Mouse (Mus musculus) olfactory bulb, adult 2 months (tissue): Measurements from ENCODE around the gene Mvd. TPM values are rescaled to one million over a fixed set of nuclear protein-coding genes. Genes with fewer than 3 reads are reported as not detected.

ENCODE experiments used
- H3K27ac ChIP-seq: fragments of 200-500 bp; 2 replicates; pipeline ENCODE4 v1.5.1; 2012; ENCODE audit warnings: low read depth, low read length; ENCODE audit not compliant: insufficient read depth
- H3K4me1 ChIP-seq: fragments of 200-500 bp; 2 replicates; pipeline ENCODE4 v1.6.1; 2012; ENCODE audit warnings: low read length; ENCODE audit not compliant: control insufficient read depth, insufficient read depth
- H3K4me3 ChIP-seq: fragments of 200-500 bp; 2 replicates; pipeline ENCODE4 v1.5.1; 2012; ENCODE audit warnings: mild to moderate bottlenecking, low read depth, low read length, moderate library complexity; ENCODE audit not compliant: insufficient read depth
- CTCF ChIP-seq: fragments of 200-500 bp; IDR thresholded peaks from 2 replicates; pipeline ENCODE4 v1.5.1; 2012; ENCODE audit warnings: low read depth, mild to moderate bottlenecking, low read length, moderate library complexity; ENCODE audit not compliant: insufficient read depth
- POLR2A ChIP-seq: fragments of 200-500 bp; IDR thresholded peaks from 2 replicates; pipeline ENCODE4 v1.6.1; 2012; ENCODE audit warnings: mild to moderate bottlenecking, low read depth, low read length, moderate library complexity; ENCODE audit not compliant: insufficient read depth
- WGBS: fragments of 180-500 bp; shearing (Covaris S2); methylation state at CpG from one replicate; pipeline ENCODE4 v1.1.7; 2018; 5-methylcytosine and 5-hydroxymethylcytosine counted together
- polyA plus RNA-seq: library from polyadenylated mRNA; stranded (reverse); fragments of >200 nt; gene quantifications from 2 replicates; pipeline ENCODE4 v1.2.4, GENCODE M21; 2012; ENCODE audit warnings: low replicate concordance; ENCODE audit not compliant: missing spikeins, insufficient read depth, insufficient read length

Mvd gene
- polyA plus RNA-seq, 1 experiment: not detected

DNA sequence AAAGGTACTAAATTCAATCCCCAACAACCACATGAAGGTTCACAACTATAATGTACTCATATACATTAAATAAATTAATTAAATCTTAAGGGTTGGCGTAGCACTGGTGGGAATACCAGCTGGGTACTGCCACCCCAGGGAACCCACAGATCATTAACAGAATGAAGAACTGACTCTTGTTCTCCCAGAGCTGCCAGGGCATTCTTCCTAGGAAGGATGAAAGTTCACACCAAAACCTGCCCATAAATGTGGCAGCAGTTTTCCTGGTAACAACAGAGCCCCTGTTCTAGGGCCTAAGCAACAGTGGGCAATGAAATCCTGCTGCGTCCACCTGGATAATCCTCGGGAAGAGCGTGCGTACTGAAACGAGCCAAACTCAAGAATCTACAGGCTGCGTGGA, 866 bp downstream of the Mvd start:
- H3K4me3 ChIP-seq: peak overlapping the region; percentile 78
- H3K27ac ChIP-seq: no peak overlapping the region
- no peak for TF ChIP-seq POLR2A
- 6% methylated on average over 7 of the region's 7 CpGs for WGBS
- H3K4me1 ChIP-seq: peaks cover 9% of the 10 kb centered on the region

GRCm38 (mm10) chr8:122441326-122441725, 1.9 kb downstream of the Mvd start:
- WGBS: 93% methylated on average over 1 of the region's 1 CpGs
- TF ChIP-seq POLR2A: no peak
- no peak for TF ChIP-seq CTCF
- H3K27ac ChIP-seq: no peak overlapping the region

GRCm38 (mm10) chr8:122439336-122439735, 3.9 kb downstream of the Mvd start:
- peaks cover 7% of the 10 kb centered on the region for H3K4me1 ChIP-seq
- no peak overlapping the region for H3K27ac ChIP-seq
- TF ChIP-seq CTCF (no peak), POLR2A (no peak)
- WGBS: 92% methylated on average over 16 of the region's 16 CpGs
- H3K4me3 ChIP-seq: no peak overlapping the region

More at GRCm38 (mm10) chr8:122441326-122441725, 1.9 kb downstream of the Mvd start:
- no peak overlapping the region for H3K4me3 ChIP-seq
- peaks cover 9% of the 10 kb centered on the region for H3K4me1 ChIP-seq

DNA sequence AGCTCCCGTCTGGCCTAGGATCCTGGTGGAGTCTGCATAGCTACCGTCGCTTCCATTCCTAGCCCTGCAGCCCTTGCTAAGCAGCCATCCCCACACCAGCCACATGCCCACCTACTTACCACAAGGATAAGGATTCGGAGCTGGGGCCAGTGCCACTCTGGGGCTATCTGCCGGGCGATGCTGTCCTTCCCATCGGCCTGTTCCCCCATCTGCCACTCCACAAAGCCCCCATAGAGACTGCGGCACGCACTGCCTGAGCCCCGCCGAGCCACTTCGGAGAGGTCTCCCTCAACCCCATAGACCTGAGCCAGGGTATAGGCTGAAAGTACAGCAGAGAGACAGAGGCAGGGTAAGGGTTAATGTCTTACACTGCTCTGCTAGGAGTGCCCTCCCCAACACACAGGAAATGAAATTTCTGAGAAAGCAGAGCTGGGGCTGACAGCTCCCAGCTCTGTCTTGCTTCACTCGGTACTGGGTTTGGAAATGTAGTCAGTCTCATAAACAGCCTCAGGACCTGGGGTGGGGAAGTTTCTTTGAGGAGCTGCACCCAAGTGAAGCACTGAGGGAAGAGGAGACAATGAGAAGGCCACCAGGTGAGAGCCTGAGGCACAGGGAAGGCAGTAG, 5.4 kb downstream of the Mvd start:
- TF ChIP-seq POLR2A: no peak
- no peak for TF ChIP-seq CTCF
- peaks cover 6% of the 10 kb centered on the region for H3K4me1 ChIP-seq
- no peak overlapping the region for H3K27ac ChIP-seq
- no peak overlapping the region for H3K4me3 ChIP-seq
- WGBS: 94% methylated on average over 13 of the region's 13 CpGs

DNA sequence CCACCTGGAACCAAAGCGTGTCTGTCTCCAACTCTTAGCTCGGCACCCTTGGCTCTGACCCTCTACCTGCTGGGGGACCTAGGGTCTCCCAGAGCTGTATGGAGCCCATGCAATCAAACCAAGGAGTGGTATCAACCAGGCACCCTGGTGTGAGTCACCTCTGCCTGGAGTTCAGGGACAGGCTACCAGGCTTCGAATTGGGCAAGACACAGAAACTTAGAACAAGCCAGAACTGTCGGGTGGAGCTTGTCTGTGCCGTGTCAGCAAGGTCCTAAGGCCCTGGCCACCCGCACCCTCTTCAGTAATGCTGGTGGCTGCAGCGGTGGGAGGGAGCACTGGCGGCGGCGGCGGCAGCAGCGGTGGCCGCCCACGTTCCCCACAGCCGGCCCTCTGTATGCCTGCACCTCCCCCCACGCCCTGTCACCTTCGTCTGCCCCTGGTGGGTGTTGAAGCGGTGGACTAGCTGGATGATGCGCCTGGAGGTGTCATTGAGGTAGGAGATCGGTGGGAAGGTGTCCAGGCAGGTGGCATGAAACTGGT, 6.6 kb downstream of the Mvd start:
- no peak overlapping the region for H3K4me3 ChIP-seq
- no peak overlapping the region for H3K27ac ChIP-seq
- peaks cover 9% of the 10 kb centered on the region for H3K4me1 ChIP-seq
- TF ChIP-seq CTCF (no peak), POLR2A (no peak)
- 90% methylated on average over 20 of the region's 20 CpGs for WGBS

DNA sequence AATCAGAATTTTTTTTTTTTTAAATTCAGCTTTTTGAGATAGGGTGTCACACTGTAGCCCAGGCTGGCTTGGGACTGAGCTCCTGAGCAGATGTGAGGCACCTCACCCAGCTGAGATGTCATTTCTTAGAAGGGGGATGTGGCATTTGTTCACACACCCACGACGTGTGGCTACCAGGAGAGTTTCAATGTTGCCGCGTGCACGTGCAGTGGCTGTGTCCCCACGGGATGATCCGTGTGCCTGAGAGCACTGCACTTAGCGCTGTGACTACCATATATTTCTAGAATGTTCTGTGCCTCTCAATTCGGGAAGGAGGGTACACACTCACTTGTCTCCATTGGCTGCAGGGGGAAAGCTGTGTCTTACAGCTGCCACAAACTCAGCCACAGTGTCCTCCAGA, 7.1 kb downstream of the Mvd start:
- TF ChIP-seq POLR2A (no peak), CTCF (no peak)
- no peak overlapping the region for H3K4me3 ChIP-seq
- 94% methylated on average over 9 of the region's 9 CpGs for WGBS

GRCm38 (mm10) chr8:122435375-122435774, 7.8 kb downstream of the Mvd start:
- no peak overlapping the region for H3K27ac ChIP-seq
- peaks cover 9% of the 10 kb centered on the region for H3K4me1 ChIP-seq
- no peak overlapping the region for H3K4me3 ChIP-seq
- no peak for TF ChIP-seq POLR2A
- TF ChIP-seq CTCF: peak; percentile 35; the same call in 1 of the 2 replicates
- WGBS: 96% methylated on average over 6 of the region's 6 CpGs

More for the DNA sequence above, 7.1 kb downstream of the Mvd start:
- H3K4me1 ChIP-seq: peaks cover 9% of the 10 kb centered on the region
- no peak overlapping the region for H3K27ac ChIP-seq

DNA sequence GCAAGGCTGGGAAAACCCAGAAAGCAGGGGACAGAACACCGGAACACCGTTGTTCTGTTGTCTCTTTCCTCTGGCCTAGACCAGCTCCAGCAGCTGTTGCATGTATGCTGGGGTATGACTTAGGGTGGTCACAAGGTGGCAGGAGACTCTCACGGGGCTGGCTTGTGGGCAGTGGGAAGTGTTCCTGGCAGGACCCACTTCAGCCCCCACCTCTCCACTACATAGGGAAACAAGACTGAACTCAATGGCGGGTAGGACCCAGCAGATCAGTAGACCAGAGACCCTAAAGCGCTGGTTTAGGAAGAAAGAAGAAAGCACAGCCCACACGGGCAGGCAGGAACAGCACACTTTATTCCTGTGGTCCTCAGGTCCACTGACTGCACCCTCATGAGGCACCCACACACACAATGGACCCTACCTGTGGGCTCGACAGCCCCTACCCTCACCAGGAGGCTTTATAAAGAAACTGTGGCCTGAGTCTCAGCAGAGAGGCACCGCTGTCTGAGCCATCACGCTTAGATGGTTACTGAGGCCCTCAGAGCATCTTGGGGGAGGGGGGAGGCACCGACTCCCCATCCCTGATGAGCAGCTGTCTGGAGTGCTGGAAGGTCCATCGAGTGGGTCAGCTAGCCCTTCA, 9.8 kb downstream of the Mvd start:
- WGBS: 74% methylated on average over 11 of the region's 11 CpGs
- H3K27ac ChIP-seq: no peak overlapping the region
- no peak overlapping the region for H3K4me3 ChIP-seq
- peaks cover 9% of the 10 kb centered on the region for H3K4me1 ChIP-seq
- TF ChIP-seq POLR2A (no peak), CTCF (no peak)

DNA sequence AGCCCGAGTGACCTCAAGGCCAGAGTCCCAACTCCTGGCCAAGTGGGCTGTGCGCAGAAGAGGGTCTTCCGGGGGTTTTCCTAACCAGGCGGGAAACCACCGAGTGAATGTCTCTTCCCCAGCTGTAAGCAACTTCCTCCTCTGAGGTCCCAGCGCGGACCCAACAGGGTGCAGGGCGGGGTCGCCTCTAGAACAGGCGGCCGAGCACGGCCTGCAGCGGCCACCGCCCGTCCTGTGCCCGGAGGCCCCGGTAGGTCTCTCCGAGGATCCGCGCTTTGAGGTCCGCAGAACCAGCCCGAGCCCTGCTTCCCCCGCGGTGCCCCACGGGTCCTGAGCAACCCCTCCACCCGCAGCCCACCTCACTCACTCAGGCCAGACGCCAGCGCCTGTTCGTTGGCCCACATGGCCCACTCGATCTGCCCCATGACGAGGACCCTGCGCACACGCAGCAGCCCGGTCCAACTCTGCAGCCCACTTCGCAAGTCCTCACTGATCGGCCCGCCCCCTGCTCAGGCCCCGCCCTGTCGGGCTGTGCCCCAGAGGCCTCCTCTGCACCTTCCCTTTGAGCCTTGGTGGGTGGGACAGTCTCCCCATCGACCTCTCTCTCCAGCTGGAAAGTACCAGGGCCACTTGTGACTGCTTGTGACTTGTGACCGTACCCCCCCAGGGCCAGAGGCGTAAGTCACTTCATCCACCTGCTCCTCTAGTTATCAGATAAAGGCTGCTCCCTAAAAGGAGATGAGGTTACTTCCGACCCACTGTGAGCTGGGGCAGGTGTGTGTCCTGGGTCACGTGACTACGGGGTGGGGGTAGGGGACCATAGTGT, 10.6 kb downstream of the Mvd start, which contains the start of gene Cyba:
Gene Cyba (minus strand): TSS at position 488 of the 826 bp plus-strand sequence.
- Histone ChIP-seq H3K4me1 (peaks cover 9% of the 10 kb centered on the region), H3K27ac (no peak within 1 kb of the TSS), H3K4me3 (peak within 1 kb of the TSS; percentile 42)
- TF ChIP-seq CTCF (no peak), POLR2A (0 out of 2 replicates have a peak, but pooled peaks have one; percentile 17)
- 18% methylated on average over 45 of the region's 45 CpGs for WGBS
